Mouse (Mus musculus) hindbrain, embryonic 16.5 days (tissue): Measurements from ENCODE around the gene Tas1r2. TPM values are rescaled to one million over a fixed set of nuclear protein-coding genes. Genes with fewer than 3 reads are reported as not detected.

ENCODE experiments used
- ATAC-seq: fragments of 200-750 bp; cut with Nextera tagmentation; 2 replicates; pipeline ENCODE4 v1.8.0; 2017; ENCODE audit warnings: moderate TSS enrichment, moderate library complexity
- H3K27ac ChIP-seq: fragments of 300-500 bp; sonication (generic); 2 replicates; pipeline ENCODE4 v1.5.1; 2014; ENCODE audit warnings: low read depth, mild to moderate bottlenecking, control low read depth, low read length, moderate library complexity
- H3K27me3 ChIP-seq: fragments of 300-500 bp; sonication (generic); replicated peaks from 2 replicates; pipeline ENCODE4 v1.6.1; 2014; ENCODE audit warnings: low read length; ENCODE audit not compliant: control insufficient read depth, insufficient read depth
- H3K36me3 ChIP-seq: fragments of 300-500 bp; sonication (generic); 2 replicates; pipeline ENCODE4 v1.6.1; 2014; ENCODE audit warnings: mild to moderate bottlenecking, low read length, moderate library complexity, mixed read lengths; ENCODE audit not compliant: control insufficient read depth, insufficient read depth
- H3K4me1 ChIP-seq: fragments of 300-500 bp; sonication (generic); 2 replicates; pipeline ENCODE4 v1.6.1; 2014; ENCODE audit warnings: low read depth, low read length; ENCODE audit not compliant: control insufficient read depth, insufficient read depth
- H3K4me2 ChIP-seq: fragments of 300-500 bp; sonication (generic); 2 replicates; pipeline ENCODE4 v1.6.1; 2014; ENCODE audit warnings: mild to moderate bottlenecking, low read length, control low read depth, moderate library complexity
- H3K4me3 ChIP-seq: fragments of 300-500 bp; sonication (generic); 2 replicates; pipeline ENCODE4 v1.5.1; 2014; ENCODE audit warnings: mild to moderate bottlenecking, low read length, control low read depth, moderate library complexity
- H3K9ac ChIP-seq: fragments of 300-500 bp; sonication (generic); 2 replicates; pipeline ENCODE4 v1.6.1; 2014; ENCODE audit warnings: low read depth, mild to moderate bottlenecking, control low read depth, low read length, moderate library complexity
- H3K9me3 ChIP-seq: fragments of 300-500 bp; sonication (generic); 2 replicates; pipeline ENCODE4 v1.6.1; 2014; ENCODE audit warnings: mild to moderate bottlenecking, low read length, moderate library complexity; ENCODE audit not compliant: control insufficient read depth
- WGBS: fragments of 180-500 bp; shearing (Covaris S2); extraction: QIAGEN DNeasy Blood & Tissue Kit; methylation state at CpG from one replicate; pipeline ENCODE4 v1.1.7; 2014; 5-methylcytosine and 5-hydroxymethylcytosine counted together
- polyA plus RNA-seq: library from polyadenylated mRNA; unstranded; fragments of >200 nt; fragmentation: Nextera tagmentation; extraction: Ambion mirVana; gene quantifications from 2 replicates; pipeline ENCODE4 v1.2.1, GENCODE M21; 2015

The Tas1r2 gene
- polyA plus RNA-seq, 1 experiment from 2014 or later: not detected

- Histone ChIP-seq H3K27ac (no peak overlapping the region; the same call in 1 of the 2 replicates), H3K9me3 (no peaks in the 10 kb centered on the region), H3K4me1 (no peaks in the 10 kb centered on the region), H3K9ac (no peak overlapping the region), H3K27me3 (no peaks in the 10 kb centered on the region), H3K4me3 (no peak overlapping the region), H3K4me2 (no peak overlapping the region), H3K36me3 (0 out of 2 replicates have a peak, but pooled peaks cover 6% of the 10 kb centered on the region)
- WGBS: 76% methylated on average over 7 of the region's 7 CpGs
- no peak for ATAC-seq
These were observed 21.6 kb upstream of the Tas1r2 start for GRCm38 (mm10) chr4:139631569-139632253.

GRCm38 (mm10) chr4:139632254-139632580 is 21.1 kb upstream of the Tas1r2 start:
- WGBS: 87% methylated on average over 10 of the region's 10 CpGs
- Histone ChIP-seq H3K9ac (no peak overlapping the region), H3K9me3 (no peaks in the 10 kb centered on the region), H3K4me1 (no peaks in the 10 kb centered on the region), H3K4me3 (no peak overlapping the region), H3K36me3 (peaks cover 9% of the 10 kb centered on the region; the same call in 1 of the 2 replicates), H3K27me3 (no peaks in the 10 kb centered on the region), H3K4me2 (no peak overlapping the region), H3K27ac (no peak overlapping the region; the same call in 1 of the 2 replicates)
- no peak for ATAC-seq

- peaks cover 11% of the 10 kb centered on the region; the same call in 1 of the 2 replicates for H3K36me3 ChIP-seq
- no peaks in the 10 kb centered on the region for H3K9me3 ChIP-seq
- no peak overlapping the region for H3K4me3 ChIP-seq
- no peak for ATAC-seq
- H3K27me3 ChIP-seq: no peaks in the 10 kb centered on the region; the same call in none of the 2 replicates
- no peak overlapping the region for H3K4me2 ChIP-seq
- peaks cover 11% of the 10 kb centered on the region for H3K4me1 ChIP-seq
- no peak overlapping the region for H3K9ac ChIP-seq
- WGBS: 30% methylated on average over 7 of the region's 7 CpGs
- no peak overlapping the region for H3K27ac ChIP-seq
These were observed 17.0 kb upstream of the Tas1r2 start for GRCm38 (mm10) chr4:139636373-139636772.

- no peak overlapping the region for H3K4me2 ChIP-seq
- peaks cover 2% of the 10 kb centered on the region for H3K27me3 ChIP-seq
- no peak overlapping the region for H3K9ac ChIP-seq
- H3K27ac ChIP-seq: no peak overlapping the region
- H3K36me3 ChIP-seq: peaks cover 14% of the 10 kb centered on the region; the same call in 1 of the 2 replicates
- H3K9me3 ChIP-seq: no peaks in the 10 kb centered on the region
- H3K4me1 ChIP-seq: peaks cover 22% of the 10 kb centered on the region
- ATAC-seq: no peak
- WGBS: 89% methylated on average over 9 of the region's 9 CpGs
- H3K4me3 ChIP-seq: no peak overlapping the region
These were observed 15.5 kb upstream of the Tas1r2 start for GRCm38 (mm10) chr4:139637847-139638246.

GRCm38 (mm10) chr4:139638356-139638755 is 15.0 kb upstream of the Tas1r2 start:
- Histone ChIP-seq H3K36me3 (peaks cover 14% of the 10 kb centered on the region; the same call in 1 of the 2 replicates), H3K4me3 (no peak overlapping the region), H3K27ac (no peak overlapping the region), H3K4me1 (peaks cover 22% of the 10 kb centered on the region), H3K9me3 (no peaks in the 10 kb centered on the region), H3K27me3 (peaks cover 2% of the 10 kb centered on the region), H3K9ac (no peak overlapping the region), H3K4me2 (no peak overlapping the region)
- no peak for ATAC-seq
- WGBS: 97% methylated on average over 16 of the region's 16 CpGs

- ATAC-seq: no peak
- H3K27ac ChIP-seq: no peak overlapping the region
- WGBS: 23% methylated on average over 12 of the region's 12 CpGs
- H3K4me3 ChIP-seq: no peak overlapping the region
- peaks cover 22% of the 10 kb centered on the region for H3K4me1 ChIP-seq
- H3K9ac ChIP-seq: peak overlapping the region; percentile 38; the same call in 1 of the 2 replicates
- H3K4me2 ChIP-seq: no peak overlapping the region
- H3K27me3 ChIP-seq: peaks cover 2% of the 10 kb centered on the region
- H3K9me3 ChIP-seq: no peaks in the 10 kb centered on the region
- H3K36me3 ChIP-seq: peaks cover 12% of the 10 kb centered on the region
These were observed 13.5 kb upstream of the Tas1r2 start for GRCm38 (mm10) chr4:139639801-139640200.

- Histone ChIP-seq H3K4me1 (peaks cover 22% of the 10 kb centered on the region), H3K4me3 (no peak overlapping the region), H3K9me3 (no peaks in the 10 kb centered on the region), H3K27ac (no peak overlapping the region), H3K36me3 (peaks cover 17% of the 10 kb centered on the region), H3K27me3 (peaks cover 2% of the 10 kb centered on the region), H3K9ac (no peak overlapping the region; the same call in 1 of the 2 replicates), H3K4me2 (no peak overlapping the region)
- no peak for ATAC-seq
- 60% methylated on average over 12 of the region's 12 CpGs for WGBS
These were observed 13.0 kb upstream of the Tas1r2 start for GRCm38 (mm10) chr4:139640333-139640732.

- WGBS: 55% methylated on average over 6 of the region's 6 CpGs
- Histone ChIP-seq H3K4me2 (no peak overlapping the region), H3K27me3 (peaks cover 2% of the 10 kb centered on the region), H3K9me3 (no peaks in the 10 kb centered on the region), H3K4me3 (no peak overlapping the region), H3K36me3 (peaks cover 16% of the 10 kb centered on the region), H3K4me1 (peaks cover 22% of the 10 kb centered on the region), H3K9ac (no peak overlapping the region), H3K27ac (no peak overlapping the region)
- no peak for ATAC-seq
These were observed 12.6 kb upstream of the Tas1r2 start for GRCm38 (mm10) chr4:139640775-139641174.

GRCm38 (mm10) chr4:139641829-139642425 is 11.4 kb upstream of the Tas1r2 start:
- no peak overlapping the region; the same call in 1 of the 2 replicates for H3K9ac ChIP-seq
- peaks cover 2% of the 10 kb centered on the region for H3K27me3 ChIP-seq
- no peaks in the 10 kb centered on the region; the same call in 1 of the 2 replicates for H3K9me3 ChIP-seq
- WGBS: 11% methylated on average over 30 of the region's 30 CpGs
- ATAC-seq: no peak
- no peak overlapping the region; the same call in 1 of the 2 replicates for H3K27ac ChIP-seq
- H3K4me2 ChIP-seq: peak overlapping the region; percentile 48
- peaks cover 22% of the 10 kb centered on the region for H3K4me1 ChIP-seq
- peaks cover 16% of the 10 kb centered on the region for H3K36me3 ChIP-seq
- H3K4me3 ChIP-seq: peak overlapping the region; percentile 15; the same call in 1 of the 2 replicates
